Mouse (Mus musculus) embryonic fibroblast, embryonic 13.5 days (primary cell): Measurements from ENCODE around the gene Abhd13. TPM values are rescaled to one million over a fixed set of nuclear protein-coding genes. Genes with fewer than 3 reads are reported as not detected.

ENCODE experiments used
- H3K27ac ChIP-seq: 2 replicates; pipeline ENCODE4 v1.5.1; 2012; ENCODE audit warnings: low read length, control low read depth, inconsistent platforms; ENCODE audit not compliant: insufficient read depth
- H3K4me1 ChIP-seq: 2 replicates; pipeline ENCODE4 v1.6.1; 2011; ENCODE audit warnings: low read length; ENCODE audit not compliant: control insufficient read depth, insufficient read depth
- H3K4me3 ChIP-seq: 2 replicates; pipeline ENCODE4 v1.5.1; 2011; ENCODE audit warnings: mild to moderate bottlenecking, control low read depth, low read length; ENCODE audit not compliant: insufficient read depth
- CTCF ChIP-seq: IDR thresholded peaks from 2 replicates; pipeline ENCODE4 v1.5.1; 2011; ENCODE audit warnings: mild to moderate bottlenecking, control low read depth, low read length, moderate library complexity, borderline replicate concordance; ENCODE audit not compliant: insufficient read depth
- POLR2A ChIP-seq: IDR thresholded peaks from 2 replicates; pipeline ENCODE4 v1.6.1; 2011; ENCODE audit warnings: low read depth, mild to moderate bottlenecking, control low read depth, low read length, moderate library complexity
- polyA plus RNA-seq: library from polyadenylated mRNA; stranded (reverse); fragments of >200 nt; gene quantifications from 2 replicates; pipeline ENCODE4 v1.2.4, GENCODE M21; 2011; ENCODE audit warnings: low read depth; ENCODE audit not compliant: missing spikeins, insufficient read length

Gene Abhd13
- polyA plus RNA-seq, 1 experiment = 22.8 TPM

DNA sequence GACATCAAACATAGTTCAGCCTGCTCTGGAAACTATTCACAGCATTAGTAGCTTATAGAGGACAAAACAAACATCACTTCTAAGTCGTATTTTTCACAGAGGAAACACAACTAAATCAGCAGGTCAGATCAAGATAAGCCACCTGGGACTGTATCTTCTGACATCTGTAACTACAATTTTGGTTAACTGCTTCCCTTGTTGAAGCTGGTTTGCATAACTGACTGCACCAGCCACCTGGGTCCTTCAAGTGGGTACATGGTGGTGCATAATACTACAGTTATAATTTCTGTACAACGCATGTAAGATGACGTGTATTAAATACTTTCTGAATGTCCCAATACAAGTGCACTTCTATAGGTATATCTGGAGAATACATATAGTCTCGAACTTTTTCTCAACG, 2.2 kb upstream of the Abhd13 start:
- no peak overlapping the region for H3K27ac ChIP-seq
- TF ChIP-seq POLR2A (no peak), CTCF (no peak)
- peak overlapping the region; percentile 40 for H3K4me3 ChIP-seq
- peaks cover 4% of the 10 kb centered on the region; the same call in 1 of the 2 replicates for H3K4me1 ChIP-seq

DNA sequence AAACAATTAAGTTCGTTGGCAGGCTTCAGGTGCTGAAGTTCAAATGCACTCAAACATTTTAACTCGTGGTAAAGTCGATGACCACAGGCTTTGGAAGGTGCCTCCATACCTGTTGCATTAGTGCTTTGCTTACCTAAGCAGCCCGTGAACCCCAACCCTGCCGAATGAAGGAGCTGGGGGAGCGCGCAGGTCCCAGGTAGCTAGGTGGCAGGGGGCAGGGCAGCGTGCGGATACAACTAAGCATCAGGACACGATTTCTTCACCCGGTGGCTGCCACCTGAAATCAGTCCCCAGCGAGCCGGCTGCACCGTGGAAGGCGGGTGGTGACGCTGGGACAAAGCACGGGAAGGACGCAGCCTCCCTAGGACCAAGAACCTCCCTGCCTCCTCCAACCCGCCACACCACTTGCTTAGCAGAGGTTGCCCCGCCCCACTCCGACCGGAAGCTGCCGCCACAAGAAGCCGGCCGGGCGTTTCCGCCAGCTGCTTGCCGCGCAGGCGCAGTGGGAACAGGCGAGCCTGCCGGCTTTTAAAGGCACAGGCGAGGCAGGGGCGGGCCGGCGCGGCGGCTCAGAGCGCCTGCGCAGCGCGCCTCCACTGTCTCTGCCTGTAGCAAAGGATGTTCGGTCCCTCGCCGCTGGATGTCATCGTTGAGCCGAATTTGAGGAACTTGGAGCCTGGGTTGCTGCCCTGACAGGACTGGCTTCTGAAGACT, 1.5 kb upstream of the Abhd13 start:
- H3K27ac ChIP-seq = no peak overlapping the region

DNA sequence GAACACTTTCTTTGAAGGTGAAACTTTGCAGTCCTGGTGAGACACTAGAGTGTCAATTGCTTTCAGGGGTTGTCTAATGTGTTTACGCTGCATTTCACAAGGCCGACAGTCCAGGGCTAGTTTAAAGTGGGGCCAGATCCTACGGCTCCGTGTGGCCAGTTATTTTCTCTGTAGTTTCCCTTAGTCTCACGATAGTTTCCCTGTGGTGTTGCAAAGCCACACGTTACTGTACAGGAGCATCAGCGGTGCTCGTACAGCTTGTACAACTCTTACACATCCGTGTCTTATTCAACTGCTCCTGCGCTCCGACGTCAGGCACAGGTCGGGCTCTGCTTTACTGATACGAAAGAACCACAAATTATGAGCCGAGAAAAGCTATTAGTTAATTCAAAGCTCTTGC, 491 bp upstream of the Abhd13 start:
- H3K27ac ChIP-seq = 0 out of 2 replicates have a peak overlapping the region, but pooled peaks have one; percentile 35
- H3K4me1 ChIP-seq = peaks cover 4% of the 10 kb centered on the region; the same call in 1 of the 2 replicates
- TF ChIP-seq CTCF (no peak), POLR2A (0 out of 2 replicates have a peak, but pooled peaks have one; percentile 8)
- peak overlapping the region; percentile 45 for H3K4me3 ChIP-seq

More for the DNA sequence above, 1.5 kb upstream of the Abhd13 start:
- H3K4me1 ChIP-seq = peaks cover 4% of the 10 kb centered on the region; the same call in 1 of the 2 replicates
- TF ChIP-seq POLR2A (peak; percentile 88), CTCF (peak; percentile 79; the same call in 1 of the 2 replicates)
- H3K4me3 ChIP-seq = peak overlapping the region; percentile 67

DNA sequence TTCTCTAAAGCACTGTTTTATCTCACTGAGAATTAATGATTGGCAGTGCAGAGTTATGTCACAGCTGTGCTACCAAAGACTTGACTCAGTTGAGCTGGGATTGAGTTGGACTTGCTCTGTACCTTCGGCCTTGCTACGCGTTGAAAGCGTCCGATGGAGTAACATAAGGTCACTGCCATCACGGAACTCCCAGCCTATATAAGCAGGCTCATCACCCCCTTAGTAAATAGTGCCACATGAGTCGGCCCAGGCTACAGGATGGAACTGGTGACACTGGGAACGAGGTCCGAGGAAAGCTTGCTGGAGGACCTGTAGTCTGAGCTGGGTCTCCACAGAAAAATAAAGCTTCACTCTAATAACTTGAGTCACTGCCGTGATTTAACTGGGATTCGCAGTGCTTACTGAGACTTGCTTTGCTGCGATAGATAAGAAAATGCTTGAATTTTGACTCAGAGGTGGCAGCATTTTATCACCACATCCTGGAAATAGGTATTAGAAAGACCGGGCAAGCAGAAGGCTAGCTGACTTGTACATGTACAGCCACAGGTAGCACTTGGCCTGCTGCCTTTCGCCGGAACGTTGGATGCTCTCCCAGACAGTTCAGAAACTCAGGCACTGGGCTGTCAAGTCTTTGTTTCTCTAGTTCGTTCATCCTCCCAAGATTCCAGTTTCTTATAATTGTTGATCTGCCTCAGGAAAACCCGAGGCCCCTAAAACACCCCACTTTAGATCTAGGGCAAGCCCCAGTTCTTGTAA, 1.1 kb downstream of the Abhd13 start:
- H3K27ac ChIP-seq = no peak overlapping the region
- peaks cover 4% of the 10 kb centered on the region; the same call in 1 of the 2 replicates for H3K4me1 ChIP-seq
- TF ChIP-seq POLR2A (no peak), CTCF (no peak)
- peak overlapping the region; percentile 92 for H3K4me3 ChIP-seq

DNA sequence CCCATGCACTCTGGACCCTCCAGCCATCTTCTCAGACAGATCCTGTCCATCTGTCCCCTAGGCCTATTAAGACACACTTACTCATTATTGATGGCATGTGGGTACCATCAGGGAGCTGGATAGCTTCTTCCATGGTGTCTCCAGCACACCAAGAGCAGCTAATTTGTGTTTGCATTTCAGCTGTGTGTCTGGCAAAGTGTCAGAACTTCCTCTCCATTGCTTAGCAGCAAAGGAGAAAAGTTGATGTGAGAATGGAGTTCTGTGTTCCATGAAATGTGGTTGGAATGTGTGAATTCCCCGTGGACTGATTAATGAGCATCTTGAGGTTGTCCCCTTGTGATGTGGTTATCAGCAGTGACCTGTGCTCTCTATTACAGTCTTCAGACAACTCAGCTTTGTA, 2.2 kb downstream of the Abhd13 start:
- TF ChIP-seq CTCF (no peak), POLR2A (no peak)
- H3K4me3 ChIP-seq = no peak overlapping the region
- peaks cover 4% of the 10 kb centered on the region; the same call in 1 of the 2 replicates for H3K4me1 ChIP-seq
- H3K27ac ChIP-seq = no peak overlapping the region

DNA sequence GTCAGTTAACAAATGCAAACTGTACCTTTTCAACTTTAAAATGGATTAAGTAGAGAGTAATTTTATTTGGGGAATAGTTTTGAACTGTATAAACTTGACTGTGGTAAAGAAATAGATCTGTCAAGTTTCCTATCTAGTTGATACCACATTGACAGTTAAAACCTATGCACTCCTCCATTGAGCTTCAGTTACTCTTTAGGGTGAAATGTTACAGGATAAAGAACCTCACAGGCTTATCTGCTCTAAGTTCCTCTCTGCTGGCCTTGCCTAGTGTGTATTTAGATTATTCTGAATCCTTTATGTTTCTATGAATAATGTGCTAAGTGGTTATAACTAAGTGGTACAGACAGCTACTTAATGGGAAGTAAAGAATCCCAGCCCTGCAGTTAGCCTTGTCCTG, 2.7 kb downstream of the Abhd13 start:
- Histone ChIP-seq H3K27ac (no peak overlapping the region), H3K4me1 (peaks cover 4% of the 10 kb centered on the region; the same call in 1 of the 2 replicates), H3K4me3 (no peak overlapping the region)
- TF ChIP-seq CTCF (no peak), POLR2A (no peak)

DNA sequence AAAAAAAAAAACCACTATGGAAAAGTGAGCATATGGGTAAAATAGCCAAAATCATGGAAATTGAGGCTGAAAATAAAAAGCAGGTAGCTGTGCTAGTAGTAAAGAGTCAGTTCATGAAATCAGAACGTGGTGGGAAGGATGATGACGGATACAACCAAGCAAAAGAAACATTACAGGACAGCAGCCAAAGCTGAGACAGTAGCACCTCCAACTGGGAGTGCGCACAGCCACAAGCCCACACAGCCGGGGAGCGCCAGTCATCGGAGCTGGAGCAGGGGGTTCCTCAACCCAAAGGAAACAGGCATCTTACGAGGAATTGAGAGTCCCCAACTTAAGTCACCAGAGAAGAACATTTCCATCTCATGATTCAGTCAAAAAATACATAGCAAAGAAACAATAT, 26.6 kb downstream of the Abhd13 start:
- H3K4me3 ChIP-seq = no peak overlapping the region
- no peaks in the 10 kb centered on the region for H3K4me1 ChIP-seq
- no peak for TF ChIP-seq POLR2A
- TF ChIP-seq CTCF = no peak
- no peak overlapping the region for H3K27ac ChIP-seq

DNA sequence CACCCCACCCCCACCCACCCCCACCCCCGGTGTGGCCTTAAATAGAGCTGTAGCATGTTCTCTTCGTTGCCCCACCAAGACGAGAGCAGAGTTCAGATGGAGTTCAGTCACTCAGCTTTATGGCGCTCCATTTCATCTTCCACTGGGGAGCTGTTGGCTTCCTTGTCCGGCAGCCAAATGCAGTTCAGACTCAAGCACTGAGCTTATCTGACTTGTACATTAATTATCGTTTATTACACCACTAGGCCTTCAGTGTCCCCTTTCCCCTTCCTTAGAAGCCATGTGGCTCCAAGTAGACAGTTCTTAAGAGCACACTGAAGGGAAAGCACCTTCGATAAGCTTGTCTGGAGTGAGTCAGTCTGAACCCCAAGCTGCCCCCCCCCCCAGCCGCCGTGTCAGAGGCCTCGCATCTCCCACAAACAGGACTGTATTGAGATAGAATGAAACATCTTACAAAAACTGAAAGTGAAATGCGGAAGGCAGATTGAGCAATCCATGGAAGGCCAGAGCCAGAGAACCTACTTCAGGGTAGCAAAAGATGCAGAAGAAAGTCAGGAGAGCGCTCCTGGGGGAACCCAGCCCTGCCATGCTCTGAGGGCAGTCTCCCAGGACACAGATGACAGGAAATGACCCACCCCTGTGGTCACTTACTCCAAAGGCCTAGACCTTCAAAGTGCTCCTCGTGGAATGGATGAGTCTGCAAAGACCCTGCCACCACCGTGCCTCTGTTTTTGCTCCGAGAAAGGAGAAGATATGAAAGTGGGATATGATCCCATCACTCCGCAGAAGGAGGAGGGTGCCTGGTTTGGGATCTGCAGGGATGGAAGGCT, 28.9 kb downstream of the Abhd13 start, which contains the start of gene Tnfsf13b:
TSS of gene Tnfsf13b (plus strand) at position 312 of the 830 bp plus-strand sequence.
- H3K27ac ChIP-seq = no peak within 1 kb of the TSS
- H3K4me1 ChIP-seq = no peaks in the 10 kb centered on the region
- TF ChIP-seq POLR2A (no peak), CTCF (no peak)
- no peak within 1 kb of the TSS for H3K4me3 ChIP-seq

DNA sequence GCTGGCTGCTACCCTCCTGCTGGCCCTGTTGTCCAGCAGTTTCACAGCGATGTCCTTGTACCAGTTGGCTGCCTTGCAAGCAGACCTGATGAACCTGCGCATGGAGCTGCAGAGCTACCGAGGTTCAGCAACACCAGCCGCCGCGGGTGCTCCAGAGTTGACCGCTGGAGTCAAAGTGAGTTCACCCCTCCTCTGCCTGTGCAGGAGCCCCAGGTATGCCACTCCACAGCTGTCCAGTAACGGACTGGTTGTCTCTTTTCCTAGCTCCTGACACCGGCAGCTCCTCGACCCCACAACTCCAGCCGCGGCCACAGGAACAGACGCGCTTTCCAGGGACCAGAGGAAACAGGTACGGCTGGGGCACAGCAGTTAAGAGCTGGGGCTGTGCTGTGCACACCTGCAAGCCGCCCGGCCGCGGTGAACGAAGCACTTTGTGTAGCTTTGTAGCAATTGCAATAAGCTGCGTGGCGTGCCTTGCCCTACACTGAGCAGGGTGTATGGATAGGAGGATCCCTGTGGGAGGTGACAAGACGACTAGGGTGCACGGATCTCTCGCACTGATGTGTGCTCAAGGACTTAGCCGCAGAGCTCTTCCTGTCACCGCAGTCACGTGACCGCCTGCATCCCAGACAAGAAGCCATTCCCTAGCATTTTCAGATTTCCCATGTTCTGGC, 29.6 kb downstream of the Abhd13 start:
- Histone ChIP-seq H3K4me1 (no peaks in the 10 kb centered on the region), H3K27ac (no peak overlapping the region), H3K4me3 (no peak overlapping the region)
- TF ChIP-seq CTCF = no peak
- TF ChIP-seq POLR2A = no peak
